Mouse (Mus musculus): ENCODE measurements around the gene Rhpn2. TPM values are rescaled to one million over a fixed set of nuclear protein-coding genes. Genes with fewer than 3 reads are reported as not detected.

The Rhpn2 gene
- total and polyA plus RNA-seq, 2 experiments = 6.9 to 14.0 TPM

GRCm38 (mm10) chr7:35362868-35363267 is 28.9 kb downstream of the Rhpn2 start:
- Histone ChIP-seq H3K4me1 (ENCODE audit: control insufficient read depth, insufficient read depth, low read length) (no peaks in the 10 kb centered on the region), H3K79me2 (ENCODE audit: control insufficient read depth, insufficient read depth, low read length) (no peaks in the 10 kb centered on the region), H3K9ac (ENCODE audit: low read depth, low read length) (no peak overlapping the region), H3K27ac (replicated peaks; ENCODE audit: insufficient read depth, low read depth, low read length) (no peak overlapping the region), H3K4me3 (ENCODE audit: insufficient read depth, low read depth, low read length) (no peak overlapping the region), H3K36me3 (ENCODE audit: control insufficient read depth, insufficient read depth, low read length) (peaks cover 12% of the 10 kb centered on the region), H3K27me3 (ENCODE audit: control insufficient read depth, insufficient read depth, low read length) (no peaks in the 10 kb centered on the region)
- TF ChIP-seq POLR2A (IDR thresholded peaks at IDR 0.05; ENCODE audit: extremely low read depth, insufficient read depth, low read length) (no peak), CTCF (IDR thresholded peaks at IDR 0.05; ENCODE audit: low read depth, low read length) (no peak)
- WGBS = 76% methylated on average over 5 of the region's 5 CpGs
- no peak for DNase-seq (ENCODE audit: extremely low read depth, low read depth, low spot score)

GRCm38 (mm10) chr7:35365161-35365910 is 31.4 kb downstream of the Rhpn2 start:
- H3K27me3 ChIP-seq (ENCODE audit: control insufficient read depth, insufficient read depth, low read length) = no peaks in the 10 kb centered on the region
- 87% methylated on average over 12 of the region's 12 CpGs for WGBS

DNA sequence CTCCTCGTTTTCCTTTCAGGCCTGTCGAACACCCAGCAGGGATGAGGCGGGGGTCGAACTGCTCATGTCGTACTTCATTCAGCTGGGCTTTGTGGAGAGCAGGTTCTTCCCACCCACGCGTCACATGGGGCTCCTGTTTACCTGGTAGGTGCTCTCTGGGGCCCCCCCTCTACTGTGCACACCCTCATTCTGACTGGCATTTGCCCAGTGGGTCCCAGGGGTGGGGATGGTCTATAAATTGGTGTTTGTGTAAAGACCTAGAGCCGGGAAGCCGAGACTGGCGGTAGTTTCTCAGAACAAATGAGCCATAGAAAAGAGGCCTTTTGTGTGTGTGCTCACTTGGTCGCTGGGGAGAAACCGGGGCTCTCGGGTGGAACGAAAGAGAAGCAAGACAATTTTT is 37.1 kb downstream of the Rhpn2 start:
- H3K9ac ChIP-seq (ENCODE audit: low read depth, low read length) = no peak overlapping the region
- WGBS = 92% methylated on average over 14 of the region's 14 CpGs
- DNase-seq (ENCODE audit: extremely low read depth, low read depth, low spot score) = no peak

More at GRCm38 (mm10) chr7:35365161-35365910, 31.4 kb downstream of the Rhpn2 start:
- H3K36me3 ChIP-seq (ENCODE audit: control insufficient read depth, insufficient read depth, low read length) = peaks cover 12% of the 10 kb centered on the region
- no peak overlapping the region for H3K27ac ChIP-seq (replicated peaks; ENCODE audit: insufficient read depth, low read depth, low read length)
- H3K4me3 ChIP-seq (ENCODE audit: insufficient read depth, low read depth, low read length) = no peak overlapping the region
- no peaks in the 10 kb centered on the region for H3K4me1 ChIP-seq (ENCODE audit: control insufficient read depth, insufficient read depth, low read length)
- TF ChIP-seq POLR2A (IDR thresholded peaks at IDR 0.05; ENCODE audit: extremely low read depth, insufficient read depth, low read length) (no peak), CTCF (IDR thresholded peaks at IDR 0.05; ENCODE audit: low read depth, low read length) (no peak)
- H3K79me2 ChIP-seq (ENCODE audit: control insufficient read depth, insufficient read depth, low read length) = no peaks in the 10 kb centered on the region
- H3K9ac ChIP-seq (ENCODE audit: low read depth, low read length) = no peak overlapping the region
- no peak for DNase-seq (ENCODE audit: extremely low read depth, low read depth, low spot score)

GRCm38 (mm10) chr7:35372483-35373017 is 38.6 kb downstream of the Rhpn2 start:
- Histone ChIP-seq H3K27ac (replicated peaks; ENCODE audit: insufficient read depth, low read depth, low read length) (no peak overlapping the region), H3K4me3 (ENCODE audit: insufficient read depth, low read depth, low read length) (no peak overlapping the region), H3K27me3 (ENCODE audit: control insufficient read depth, insufficient read depth, low read length) (no peaks in the 10 kb centered on the region), H3K79me2 (ENCODE audit: control insufficient read depth, insufficient read depth, low read length) (no peaks in the 10 kb centered on the region), H3K4me1 (ENCODE audit: control insufficient read depth, insufficient read depth, low read length) (no peaks in the 10 kb centered on the region), H3K9ac (ENCODE audit: low read depth, low read length) (no peak overlapping the region), H3K36me3 (ENCODE audit: control insufficient read depth, insufficient read depth, low read length) (peaks cover 14% of the 10 kb centered on the region; the same call in 1 of the 2 replicates)
- WGBS = 75% methylated on average over 14 of the region's 14 CpGs
- no peak for TF ChIP-seq CTCF (IDR thresholded peaks at IDR 0.05; ENCODE audit: low read depth, low read length)
- no peak for DNase-seq (ENCODE audit: extremely low read depth, low read depth, low spot score)

More for the DNA sequence above, 37.1 kb downstream of the Rhpn2 start:
- Histone ChIP-seq H3K36me3 (ENCODE audit: control insufficient read depth, insufficient read depth, low read length) (peaks cover 12% of the 10 kb centered on the region; the same call in 1 of the 2 replicates), H3K79me2 (ENCODE audit: control insufficient read depth, insufficient read depth, low read length) (no peaks in the 10 kb centered on the region), H3K4me3 (ENCODE audit: insufficient read depth, low read depth, low read length) (no peak overlapping the region), H3K4me1 (ENCODE audit: control insufficient read depth, insufficient read depth, low read length) (no peaks in the 10 kb centered on the region), H3K27ac (replicated peaks; ENCODE audit: insufficient read depth, low read depth, low read length) (no peak overlapping the region), H3K27me3 (ENCODE audit: control insufficient read depth, insufficient read depth, low read length) (no peaks in the 10 kb centered on the region)
- no peak for TF ChIP-seq CTCF (IDR thresholded peaks at IDR 0.05; ENCODE audit: low read depth, low read length)

- no peak overlapping the region for H3K9ac ChIP-seq (ENCODE audit: low read depth, low read length)
- TF ChIP-seq POLR2A (IDR thresholded peaks at IDR 0.05; ENCODE audit: extremely low read depth, insufficient read depth, low read length) (no peak), CTCF (IDR thresholded peaks at IDR 0.05; ENCODE audit: low read depth, low read length) (no peak)
- H3K36me3 ChIP-seq (ENCODE audit: control insufficient read depth, insufficient read depth, low read length) = peaks cover 14% of the 10 kb centered on the region; the same call in 1 of the 2 replicates
- no peak overlapping the region for H3K4me3 ChIP-seq (ENCODE audit: insufficient read depth, low read depth, low read length)
- H3K27ac ChIP-seq (replicated peaks; ENCODE audit: insufficient read depth, low read depth, low read length) = no peak overlapping the region
- H3K27me3 ChIP-seq (ENCODE audit: control insufficient read depth, insufficient read depth, low read length) = no peaks in the 10 kb centered on the region
- H3K4me1 ChIP-seq (ENCODE audit: control insufficient read depth, insufficient read depth, low read length) = no peaks in the 10 kb centered on the region
- H3K79me2 ChIP-seq (ENCODE audit: control insufficient read depth, insufficient read depth, low read length) = no peaks in the 10 kb centered on the region
- WGBS = 80% methylated on average over 16 of the region's 16 CpGs
- DNase-seq (ENCODE audit: extremely low read depth, low read depth, low spot score) = no peak
Measured at GRCm38 (mm10) chr7:35373146-35373989, 39.4 kb downstream of the Rhpn2 start.
